In the genomic region with DNA sequence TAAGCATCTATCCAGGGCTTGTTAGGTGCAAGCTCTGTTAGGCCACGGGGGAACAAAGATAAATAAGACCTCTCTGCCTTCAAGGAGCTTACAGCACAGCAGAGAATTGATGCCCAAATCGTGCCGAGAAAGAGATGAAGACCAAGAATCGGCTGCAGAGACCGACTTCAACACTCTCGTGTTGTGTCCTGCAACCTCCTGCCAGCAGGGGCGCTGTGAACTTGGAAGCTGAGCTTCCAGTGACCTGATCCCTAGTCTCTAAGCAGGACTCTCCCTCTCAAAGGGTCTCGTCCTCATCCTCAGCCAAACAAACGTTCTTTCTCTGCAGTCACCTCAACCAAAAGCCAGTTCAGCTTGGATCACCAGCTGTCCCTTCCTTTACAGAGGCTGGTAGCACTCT, we compare ENCODE assay signal across 1 mouse cellular context.
TF ChIP-seq lines count a peak whose summit lies in the region.

No protein-coding gene starts in this region.

TF ChIP-seq in MEL, 35 proteins besides CTCF, POLR2A, EP300 and RAD21 (continued from another document):
- TF ChIP-seq TBP (IDR thresholded peaks at IDR 0.05; ENCODE audit: low read depth, low read length): no peak
- no peak for TF ChIP-seq SMC3 (IDR thresholded peaks at IDR 0.05; ENCODE audit: low read depth, low read length)
- no peak for TF ChIP-seq UBTF (IDR thresholded peaks at IDR 0.05; ENCODE audit: borderline replicate concordance, insufficient read depth, low read depth, low read length)
- TF ChIP-seq GABPA (IDR thresholded peaks at IDR 0.05; ENCODE audit: low read depth, low read length): no peak
- no peak for TF ChIP-seq MXI1 (IDR thresholded peaks at IDR 0.05; ENCODE audit: low read depth, low read length)
- no peak for TF ChIP-seq CHD1 (IDR thresholded peaks at IDR 0.05; ENCODE audit: low read depth, low read length)
- no peak for TF ChIP-seq SIN3A (IDR thresholded peaks at IDR 0.05; ENCODE audit: low read length)
